Mouse (Mus musculus): ENCODE data around the gene Ubald2. TPM values are rescaled to one million over a fixed set of nuclear protein-coding genes. Genes with fewer than 3 reads are reported as not detected.

Gene Ubald2
- total and polyA plus RNA-seq, 3 experiments = 56.8 to 77.7 TPM; not detected in 1

- no peaks in the 10 kb centered on the region for H3K4me1 ChIP-seq (ENCODE audit: control insufficient read depth in 1 of 2, insufficient read depth in 2 of 2, low read length in 2 of 2)
- H3K9ac ChIP-seq (ENCODE audit: control insufficient read depth, low read depth, low read length, poor library complexity, severe bottlenecking) = no peak overlapping the region
- no peaks in the 10 kb centered on the region for H3K79me2 ChIP-seq (ENCODE audit: control insufficient read depth, insufficient read depth, low read length, poor library complexity)
- H3K36me3 ChIP-seq (ENCODE audit: control insufficient read depth in 1 of 2, insufficient read depth in 2 of 2, low read length in 2 of 2) = peaks cover 0 to 8% of the 10 kb centered on the region in 2 experiments; a peak in 2 of 4 replicates
- TF ChIP-seq MEF2A (IDR thresholded peaks at IDR 0.05; ENCODE audit: extremely low read depth, insufficient replicate concordance, low read depth, low read length, poor library complexity, severe bottlenecking) (no peak), ZKSCAN1 (IDR thresholded peaks at IDR 0.05; ENCODE audit: low read depth, low read length) (no peak), TCF12 (IDR thresholded peaks at IDR 0.05; ENCODE audit: low read depth, low read length) (no peak), POLR2AphosphoS2 (IDR thresholded peaks at IDR 0.05; ENCODE audit: low read length) (no peak), RAD21 (IDR thresholded peaks at IDR 0.05; ENCODE audit: low read depth, low read length) (no peak), KAT2A (conservative IDR thresholded peaks at IDR 0.05; ENCODE audit: low read depth, low read length) (no peak), MXI1 (IDR thresholded peaks at IDR 0.05; ENCODE audit: low read depth, low read length) (no peak), USF1 (IDR thresholded peaks at IDR 0.05; ENCODE audit: low read depth, low read length) (no peak), USF2 (IDR thresholded peaks at IDR 0.05; ENCODE audit: borderline replicate concordance in 1 of 2, insufficient read depth in 1 of 2, low read depth in 1 of 2, low read length in 2 of 2) (no peak), SMC3 (IDR thresholded peaks at IDR 0.05; ENCODE audit: low read depth, low read length) (no peak), POLR2AphosphoS5 (IDR thresholded peaks at IDR 0.05; ENCODE audit: borderline replicate concordance, low read depth, low read length) (no peak), ZC3H11A (IDR thresholded peaks at IDR 0.05; ENCODE audit: low read depth, low read length) (no peak), GATA1 (IDR thresholded peaks at IDR 0.05; ENCODE audit: low read depth, low read length) (no peak), SIN3A (IDR thresholded peaks at IDR 0.05; ENCODE audit: low read length) (no peak)
- no peaks in the 10 kb centered on the region for H3K9me3 ChIP-seq (replicated peaks; ENCODE audit: insufficient read depth, low read length)
- no peak overlapping the region for H3K27ac ChIP-seq (ENCODE audit: control insufficient read depth, low read depth, low read length)
- H3K4me3 ChIP-seq (ENCODE audit: control insufficient read depth in 1 of 2, insufficient read depth in 1 of 2, low read depth in 2 of 2, low read length in 2 of 2) = no peak overlapping the region
- no peaks in the 10 kb centered on the region for H3K27me3 ChIP-seq (ENCODE audit: control insufficient read depth in 1 of 2, insufficient read depth in 2 of 2, low read length in 2 of 2)
- DNase-seq (ENCODE audit: low read depth, low spot score) = no peak
Observed at GRCm38 (mm10) chr11:116470249-116470648, 36.4 kb downstream of the Ubald2 start.

DNA sequence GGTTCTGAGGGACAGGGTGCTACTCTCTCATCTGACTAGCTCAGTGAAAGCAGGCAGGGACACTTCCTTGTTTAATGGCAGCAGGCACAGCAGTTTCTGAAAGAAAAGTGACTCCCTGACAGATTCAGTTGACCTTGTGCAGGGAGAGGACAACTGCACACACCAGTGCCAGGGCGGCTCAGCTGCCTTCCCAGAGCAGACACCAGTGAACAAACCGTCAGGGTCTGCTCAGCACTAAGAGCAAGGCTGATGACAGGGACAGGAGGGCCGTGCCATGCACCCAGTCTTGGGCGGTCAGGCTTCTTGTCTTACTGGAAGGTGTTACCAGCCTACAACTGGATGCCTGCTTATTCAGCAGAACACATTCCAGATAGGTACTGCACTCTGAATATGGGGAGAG, 37.0 kb downstream of the Ubald2 start:
- H3K27ac ChIP-seq (ENCODE audit: control insufficient read depth, low read depth, low read length) = no peak overlapping the region
- no peak overlapping the region for H3K9ac ChIP-seq (ENCODE audit: control insufficient read depth, low read depth, low read length, poor library complexity, severe bottlenecking)

More for the DNA sequence above, 37.0 kb downstream of the Ubald2 start:
- Histone ChIP-seq H3K9me3 (replicated peaks; ENCODE audit: insufficient read depth, low read length) (no peaks in the 10 kb centered on the region), H3K79me2 (ENCODE audit: control insufficient read depth, insufficient read depth, low read length, poor library complexity) (no peaks in the 10 kb centered on the region), H3K4me1 (ENCODE audit: control insufficient read depth in 1 of 2, insufficient read depth in 2 of 2, low read length in 2 of 2) (no peaks in the 10 kb centered on the region), H3K36me3 (ENCODE audit: control insufficient read depth in 1 of 2, insufficient read depth in 2 of 2, low read length in 2 of 2) (peaks cover 0 to 11% of the 10 kb centered on the region in 2 experiments; a peak in 2 of 4 replicates), H3K4me3 (ENCODE audit: control insufficient read depth in 1 of 2, insufficient read depth in 1 of 2, low read depth in 2 of 2, low read length in 2 of 2) (no peak overlapping the region), H3K27me3 (ENCODE audit: control insufficient read depth in 1 of 2, insufficient read depth in 2 of 2, low read length in 2 of 2) (no peaks in the 10 kb centered on the region)
- DNase-seq (ENCODE audit: low read depth, low spot score) = no peak
- TF ChIP-seq TCF12 (IDR thresholded peaks at IDR 0.05; ENCODE audit: low read depth, low read length) = no peak
- no peak for TF ChIP-seq UBTF (IDR thresholded peaks at IDR 0.05; ENCODE audit: borderline replicate concordance, insufficient read depth, low read depth, low read length)
- no peak for TF ChIP-seq MYC (IDR thresholded peaks at IDR 0.05; ENCODE audit: low read depth, low read length)
- no peak for TF ChIP-seq USF2 (IDR thresholded peaks at IDR 0.05; ENCODE audit: borderline replicate concordance in 1 of 2, insufficient read depth in 1 of 2, low read depth in 1 of 2, low read length in 2 of 2)
- no peak for TF ChIP-seq KAT2A (conservative IDR thresholded peaks at IDR 0.05; ENCODE audit: low read depth, low read length)
- TF ChIP-seq TBP (IDR thresholded peaks at IDR 0.05; ENCODE audit: low read depth, low read length) = no peak
- TF ChIP-seq RAD21 (IDR thresholded peaks at IDR 0.05; ENCODE audit: low read depth, low read length) = no peak
- TF ChIP-seq TAL1 (IDR thresholded peaks at IDR 0.05; ENCODE audit: low read length) = no peak
- no peak for TF ChIP-seq ZNF384 (IDR thresholded peaks at IDR 0.05; ENCODE audit: low read depth, low read length)
- no peak for TF ChIP-seq ZKSCAN1 (IDR thresholded peaks at IDR 0.05; ENCODE audit: low read depth, low read length)
- TF ChIP-seq EP300 (IDR thresholded peaks at IDR 0.05; ENCODE audit: low read depth in 1 of 2, low read length in 2 of 2) = no peak
- no peak for TF ChIP-seq CHD1 (IDR thresholded peaks at IDR 0.05; ENCODE audit: low read depth, low read length)
- no peak for TF ChIP-seq MAZ (IDR thresholded peaks at IDR 0.05; ENCODE audit: low read depth, low read length)
